Mouse (Mus musculus) intestine, embryonic 15.5 days (tissue): Measurements from ENCODE around the gene Cga. TPM values are rescaled to one million over a fixed set of nuclear protein-coding genes. Genes with fewer than 3 reads are reported as not detected.

Experiments used
- ATAC-seq: fragments of 200-750 bp; cut with Nextera tagmentation; 2 replicates; pipeline ENCODE4 v1.8.0; 2017; ENCODE audit warnings: moderate TSS enrichment, moderate library complexity
- H3K27ac ChIP-seq: fragments of 300-500 bp; sonication (generic); 2 replicates; pipeline ENCODE4 v1.5.1; 2015; ENCODE audit warnings: mild to moderate bottlenecking, inconsistent platforms
- H3K27me3 ChIP-seq: fragments of 300-500 bp; sonication (generic); replicated peaks from 2 replicates; pipeline ENCODE4 v1.6.1; 2015; ENCODE audit warnings: inconsistent platforms
- H3K36me3 ChIP-seq: fragments of 300-500 bp; sonication (generic); 2 replicates; pipeline ENCODE4 v1.6.1; 2015; ENCODE audit warnings: inconsistent platforms
- H3K4me1 ChIP-seq: fragments of 300-500 bp; sonication (generic); replicated peaks from 2 replicates; pipeline ENCODE4 v1.6.1; 2015; ENCODE audit warnings: inconsistent platforms
- H3K4me2 ChIP-seq: fragments of 300-500 bp; sonication (generic); replicated peaks from 2 replicates; pipeline ENCODE4 v1.6.1; 2015; ENCODE audit warnings: mild to moderate bottlenecking, inconsistent platforms
- H3K4me3 ChIP-seq: fragments of 300-500 bp; sonication (generic); replicated peaks from 2 replicates; pipeline ENCODE4 v1.5.1; 2015; ENCODE audit warnings: inconsistent platforms
- H3K9ac ChIP-seq: fragments of 300-500 bp; sonication (generic); 2 replicates; pipeline ENCODE4 v1.6.1; 2015; ENCODE audit warnings: inconsistent platforms
- H3K9me3 ChIP-seq: fragments of 300-500 bp; sonication (generic); 2 replicates; pipeline ENCODE4 v1.6.1; 2016; ENCODE audit warnings: inconsistent platforms
- WGBS: fragments of 180-500 bp; shearing (Covaris S2); methylation state at CpG from one replicate; pipeline ENCODE4 v1.1.7; 2015; 5-methylcytosine and 5-hydroxymethylcytosine counted together
- polyA plus RNA-seq: library from polyadenylated mRNA; unstranded; fragments of >200 nt; fragmentation: Nextera tagmentation; extraction: Ambion mirVana; gene quantifications from 2 replicates; pipeline ENCODE4 v1.2.1, GENCODE M21; 2015

Cga gene
- polyA plus RNA-seq, 1 experiment from 2014 or later = not detected

- no peak for ATAC-seq
- peak overlapping the region; percentile 82 for H3K4me2 ChIP-seq
- H3K9ac ChIP-seq = no peak overlapping the region
- peaks cover 5% of the 10 kb centered on the region for H3K4me1 ChIP-seq
- peak overlapping the region; percentile 92 for H3K4me3 ChIP-seq
- H3K36me3 ChIP-seq = no peaks in the 10 kb centered on the region; the same call in 1 of the 2 replicates
- H3K27ac ChIP-seq = no peak overlapping the region
- no peaks in the 10 kb centered on the region for H3K27me3 ChIP-seq
- 80% methylated on average over 10 of the region's 10 CpGs for WGBS
- H3K9me3 ChIP-seq = no peaks in the 10 kb centered on the region
Measured at GRCm38 (mm10) chr4:34880921-34881650, 12.5 kb upstream of the Cga start.

- WGBS = 10% methylated on average over 4 of the region's 4 CpGs
- H3K4me2 ChIP-seq = peak overlapping the region; percentile 82
- ATAC-seq = no peak
Measured at GRCm38 (mm10) chr4:34881851-34882250, 11.7 kb upstream of the Cga start.

DNA sequence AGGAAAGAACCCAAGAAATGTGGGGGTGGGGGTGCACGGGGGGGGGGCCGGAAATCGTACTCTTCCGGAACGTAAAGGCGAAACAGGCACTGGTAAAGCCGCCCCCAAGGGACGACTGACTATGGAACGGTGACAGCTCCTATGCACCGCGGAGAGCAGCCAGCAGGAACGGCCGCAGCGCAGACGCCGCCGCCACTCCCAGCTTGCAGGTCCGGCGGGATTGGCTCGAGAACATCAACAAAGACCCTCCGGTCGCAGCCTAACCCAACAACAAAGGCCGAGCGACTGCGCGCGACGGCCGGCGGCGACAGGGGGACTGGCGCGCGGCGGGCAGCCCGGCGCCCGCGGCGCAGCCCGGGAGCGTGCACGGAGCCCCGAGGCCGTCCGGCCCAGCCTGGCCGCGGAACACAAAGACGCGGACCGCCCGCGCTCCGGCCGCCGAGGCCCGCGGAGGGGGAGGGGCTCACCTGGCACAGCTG, 11.2 kb upstream of the Cga start:
- H3K9me3 ChIP-seq = no peaks in the 10 kb centered on the region
- H3K4me2 ChIP-seq = peak overlapping the region; percentile 82
- H3K36me3 ChIP-seq = no peaks in the 10 kb centered on the region; the same call in 1 of the 2 replicates
- H3K9ac ChIP-seq = peak overlapping the region; percentile 98
- peak; percentile 71 for ATAC-seq
- H3K27ac ChIP-seq = peak overlapping the region; percentile 99
- peaks cover 5% of the 10 kb centered on the region for H3K4me1 ChIP-seq
- under 1% methylated on average over 51 of the region's 58 CpGs for WGBS
- H3K27me3 ChIP-seq = no peaks in the 10 kb centered on the region
- peak overlapping the region; percentile 92 for H3K4me3 ChIP-seq

More at GRCm38 (mm10) chr4:34881851-34882250, 11.7 kb upstream of the Cga start:
- Histone ChIP-seq H3K9ac (peak overlapping the region; percentile 98), H3K4me3 (peak overlapping the region; percentile 92), H3K9me3 (no peaks in the 10 kb centered on the region), H3K36me3 (no peaks in the 10 kb centered on the region; the same call in 1 of the 2 replicates), H3K4me1 (peaks cover 5% of the 10 kb centered on the region), H3K27me3 (no peaks in the 10 kb centered on the region), H3K27ac (peak overlapping the region; percentile 99; the same call in 1 of the 2 replicates)

DNA sequence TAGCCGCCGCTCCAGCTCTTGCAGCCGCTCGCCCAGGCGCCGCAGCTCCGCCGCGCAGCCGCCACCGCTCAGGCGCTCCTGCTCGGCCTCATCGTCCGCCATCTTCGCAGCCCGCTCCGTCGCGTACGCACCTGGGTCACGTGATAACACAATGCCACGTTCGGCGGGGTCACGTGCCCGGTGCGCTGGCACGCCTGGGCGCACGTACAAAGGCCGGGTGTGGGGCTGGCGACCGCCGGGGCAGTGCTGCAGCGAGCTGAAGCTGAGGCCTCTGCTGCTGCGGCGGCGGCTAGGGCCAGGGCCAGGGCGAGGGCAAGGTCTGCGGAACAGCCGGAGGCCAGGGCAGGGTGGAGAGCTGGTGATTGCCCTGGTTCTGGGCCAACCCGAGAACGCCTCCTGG, 10.8 kb upstream of the Cga start, which contains the start of gene Zfp292:
Gene Zfp292, minus strand, starts transcription at position 143 of the 400 bp plus-strand sequence.
- WGBS = under 1% methylated on average over 44 of the region's 44 CpGs
- Histone ChIP-seq H3K9ac (peak within 1 kb of the TSS; percentile 98), H3K4me2 (peak within 1 kb of the TSS; percentile 82), H3K27ac (peak within 1 kb of the TSS; percentile 99), H3K4me1 (peaks cover 5% of the 10 kb centered on the region), H3K9me3 (no peaks in the 10 kb centered on the region), H3K36me3 (no peaks in the 10 kb centered on the region), H3K4me3 (peak within 1 kb of the TSS; percentile 92), H3K27me3 (no peaks in the 10 kb centered on the region)
- peak; percentile 90 for ATAC-seq

DNA sequence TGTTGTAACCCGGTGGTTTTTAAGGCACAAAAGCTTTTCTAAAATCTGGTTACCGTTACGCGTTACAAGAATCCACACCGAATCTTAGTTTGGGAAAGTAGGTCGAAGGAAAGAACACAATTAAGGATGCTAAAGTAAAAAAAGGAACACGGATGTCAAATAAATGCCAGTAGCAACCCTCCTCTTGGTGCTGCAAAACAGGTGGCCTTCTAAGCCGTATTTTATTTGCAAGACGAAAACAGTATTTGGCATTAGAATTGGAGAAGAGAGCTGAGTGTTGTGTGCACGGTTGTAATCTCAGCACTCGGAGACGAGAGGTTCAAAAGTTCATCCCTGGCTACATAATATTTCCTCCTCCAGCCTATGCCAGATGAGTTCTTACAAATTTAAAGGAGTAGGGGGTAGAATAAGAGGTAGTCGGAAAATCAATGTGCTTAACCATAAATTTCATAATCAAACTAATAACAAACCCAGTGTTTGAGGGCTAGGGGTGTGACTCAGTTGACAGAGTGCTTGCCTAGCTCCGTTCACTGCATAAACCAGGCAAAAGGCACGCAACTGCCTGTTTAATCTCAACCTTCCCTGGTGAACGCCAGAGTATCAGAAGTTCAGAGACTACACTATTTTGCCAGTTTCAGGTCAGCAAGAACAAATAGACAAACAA, 10.1 kb upstream of the Cga start:
- peak overlapping the region; percentile 99 for H3K27ac ChIP-seq
- no peaks in the 10 kb centered on the region for H3K9me3 ChIP-seq
- peak overlapping the region; percentile 92 for H3K4me3 ChIP-seq
- 15% methylated on average over 16 of the region's 16 CpGs for WGBS
- peak overlapping the region; percentile 98 for H3K9ac ChIP-seq
- no peaks in the 10 kb centered on the region for H3K36me3 ChIP-seq
- ATAC-seq = no peak
- no peaks in the 10 kb centered on the region for H3K27me3 ChIP-seq
- H3K4me2 ChIP-seq = peak overlapping the region; percentile 82
- H3K4me1 ChIP-seq = peaks cover 5% of the 10 kb centered on the region

GRCm38 (mm10) chr4:34885631-34886351, 7.8 kb upstream of the Cga start:
- ATAC-seq = no peak
- 54% methylated on average over 9 of the region's 9 CpGs for WGBS
- no peaks in the 10 kb centered on the region for H3K27me3 ChIP-seq
- no peaks in the 10 kb centered on the region for H3K36me3 ChIP-seq
- peak overlapping the region; percentile 75 for H3K4me2 ChIP-seq
- no peaks in the 10 kb centered on the region for H3K9me3 ChIP-seq
- H3K9ac ChIP-seq = no peak overlapping the region
- H3K27ac ChIP-seq = peak overlapping the region; percentile 98; the same call in 1 of the 2 replicates
- H3K4me3 ChIP-seq = peak overlapping the region; percentile 69
- H3K4me1 ChIP-seq = peaks cover 5% of the 10 kb centered on the region

DNA sequence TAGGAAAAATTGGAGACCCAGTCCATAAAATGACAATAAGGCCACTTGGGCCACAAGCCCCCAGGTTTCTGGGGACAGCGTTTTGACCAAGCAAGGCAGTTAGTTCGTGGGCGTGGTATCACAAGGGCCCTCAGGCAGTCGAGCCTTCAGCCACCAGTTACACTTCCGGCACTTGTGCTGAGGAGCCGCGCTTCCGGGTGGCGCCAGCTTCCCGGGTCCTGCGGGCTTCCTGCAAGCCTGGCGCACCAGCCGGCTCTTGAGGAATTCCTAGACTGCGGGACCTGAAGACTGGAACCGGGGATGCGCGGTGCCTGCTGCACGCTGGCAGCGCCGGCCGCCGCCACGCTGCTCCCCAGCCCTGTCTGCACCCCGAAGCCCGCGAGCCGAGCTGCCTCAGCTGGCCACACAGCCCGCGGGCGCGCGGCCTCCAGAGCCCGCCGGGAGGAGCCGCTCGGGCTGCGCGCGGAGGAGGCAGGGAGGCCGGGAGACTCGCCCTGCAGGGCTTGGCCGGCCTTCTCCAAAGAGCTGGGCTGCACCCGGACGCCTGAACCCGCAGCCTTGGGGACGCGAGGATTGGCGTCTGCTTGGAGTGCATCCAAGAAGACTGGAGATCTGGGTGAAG, 7.0 kb upstream of the Cga start:
- Histone ChIP-seq H3K27me3 (no peaks in the 10 kb centered on the region), H3K4me1 (peaks cover 2% of the 10 kb centered on the region; the same call in 1 of the 2 replicates), H3K9ac (peak overlapping the region; percentile 83), H3K4me3 (peak overlapping the region; percentile 69), H3K36me3 (no peaks in the 10 kb centered on the region), H3K27ac (peak overlapping the region; percentile 98), H3K9me3 (no peaks in the 10 kb centered on the region), H3K4me2 (peak overlapping the region; percentile 75)
- peak; percentile 81 for ATAC-seq
- WGBS = under 1% methylated on average over 48 of the region's 48 CpGs

GRCm38 (mm10) chr4:34887295-34887694, 6.3 kb upstream of the Cga start:
- peak overlapping the region; percentile 83 for H3K9ac ChIP-seq

GRCm38 (mm10) chr4:34889101-34889811, 4.3 kb upstream of the Cga start:
- no peaks in the 10 kb centered on the region for H3K36me3 ChIP-seq
- H3K9ac ChIP-seq = no peak overlapping the region
- H3K27me3 ChIP-seq = no peaks in the 10 kb centered on the region
- 11% methylated on average over 15 of the region's 15 CpGs for WGBS
- no peak overlapping the region for H3K27ac ChIP-seq
- H3K4me1 ChIP-seq = peaks cover 2% of the 10 kb centered on the region; the same call in 1 of the 2 replicates
- peak overlapping the region; percentile 24 for H3K4me2 ChIP-seq
- ATAC-seq = peak; percentile 63
- H3K4me3 ChIP-seq = no peak overlapping the region
- no peaks in the 10 kb centered on the region for H3K9me3 ChIP-seq

More at GRCm38 (mm10) chr4:34887295-34887694, 6.3 kb upstream of the Cga start:
- Histone ChIP-seq H3K9me3 (no peaks in the 10 kb centered on the region), H3K4me2 (peak overlapping the region; percentile 75), H3K4me3 (peak overlapping the region; percentile 69), H3K27me3 (no peaks in the 10 kb centered on the region), H3K27ac (peak overlapping the region; percentile 98), H3K36me3 (no peaks in the 10 kb centered on the region), H3K4me1 (peaks cover 2% of the 10 kb centered on the region; the same call in 1 of the 2 replicates)
- WGBS = 14% methylated on average over 7 of the region's 7 CpGs
- no peak for ATAC-seq

- ATAC-seq = peak; percentile 24; the same call in 1 of the 2 replicates
- Histone ChIP-seq H3K36me3 (no peaks in the 10 kb centered on the region), H3K4me3 (no peak overlapping the region), H3K4me2 (no peak overlapping the region), H3K9ac (no peak overlapping the region), H3K4me1 (peaks cover 2% of the 10 kb centered on the region; the same call in 1 of the 2 replicates), H3K9me3 (no peaks in the 10 kb centered on the region), H3K27me3 (no peaks in the 10 kb centered on the region), H3K27ac (no peak overlapping the region)
- WGBS = 21% methylated on average over 2 of the region's 2 CpGs
Measured at GRCm38 (mm10) chr4:34889812-34890185, 3.8 kb upstream of the Cga start.

DNA sequence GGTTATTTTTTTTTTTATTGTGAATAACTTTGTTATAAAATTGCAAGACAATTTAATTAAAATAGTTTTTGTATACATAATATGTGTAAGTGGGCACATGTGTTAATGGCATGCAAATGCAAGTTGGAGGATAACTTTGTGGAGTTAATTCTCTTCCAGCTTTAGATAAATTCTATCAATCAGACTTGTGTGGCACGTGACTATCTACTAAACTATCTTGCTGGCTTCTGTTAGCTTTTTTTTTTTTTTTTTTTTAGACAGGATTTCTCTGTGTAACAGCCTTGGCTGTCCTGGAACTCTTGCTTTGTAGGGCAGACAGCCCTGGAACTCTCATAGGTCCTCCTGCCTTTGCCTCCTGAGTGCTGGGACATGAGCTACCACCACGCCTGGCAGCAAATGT, 4.9 kb downstream of the Cga start:
- ATAC-seq = no peak
- no peaks in the 10 kb centered on the region for H3K36me3 ChIP-seq
- no peak overlapping the region for H3K4me2 ChIP-seq
- no peak overlapping the region for H3K27ac ChIP-seq
- no peak overlapping the region for H3K9ac ChIP-seq
- no peaks in the 10 kb centered on the region for H3K4me1 ChIP-seq
- no peaks in the 10 kb centered on the region for H3K9me3 ChIP-seq
- no peaks in the 10 kb centered on the region for H3K27me3 ChIP-seq
- whole genome bisulfite sequencing = 68% methylated on average over 2 of the region's 2 CpGs
- no peak overlapping the region for H3K4me3 ChIP-seq
